Mouse (Mus musculus) forebrain, embryonic 15.5 days (tissue): ENCODE data around the gene Zc2hc1c. TPM values are rescaled to one million over a fixed set of nuclear protein-coding genes. Genes with fewer than 3 reads are reported as not detected.
"Not testable (repeated sequence)": the region's sequence is repeated elsewhere in the genome, so short reads cannot be mapped to it uniquely, and the experiment has no call there.

ENCODE experiments used
- ATAC-seq: fragments of 200-750 bp; cut with Nextera tagmentation; replicated peaks from 2 replicates; pipeline ENCODE4 v1.8.0; 2017; ENCODE audit warnings: mild to moderate bottlenecking, moderate TSS enrichment, moderate library complexity
- H3K27ac ChIP-seq: fragments of 300-500 bp; sonication (generic); replicated peaks from 2 replicates; pipeline ENCODE4 v1.5.1; 2015; ENCODE audit warnings: mild to moderate bottlenecking, inconsistent platforms
- H3K27me3 ChIP-seq: fragments of 300-500 bp; sonication (generic); 2 replicates; pipeline ENCODE4 v1.6.1; 2015; ENCODE audit warnings: inconsistent platforms
- H3K36me3 ChIP-seq: fragments of 300-500 bp; sonication (generic); 2 replicates; pipeline ENCODE4 v1.6.1; 2015; ENCODE audit warnings: mild to moderate bottlenecking, inconsistent platforms
- H3K4me1 ChIP-seq: fragments of 300-500 bp; sonication (generic); 2 replicates; pipeline ENCODE4 v1.6.1; 2015; ENCODE audit warnings: inconsistent platforms
- H3K4me2 ChIP-seq: fragments of 300-500 bp; sonication (generic); replicated peaks from 2 replicates; pipeline ENCODE4 v1.6.1; 2015; ENCODE audit warnings: mild to moderate bottlenecking, inconsistent platforms
- H3K4me3 ChIP-seq: fragments of 300-500 bp; sonication (generic); 2 replicates; pipeline ENCODE4 v1.5.1; 2015; ENCODE audit warnings: mild to moderate bottlenecking, inconsistent platforms
- H3K9ac ChIP-seq: fragments of 300-500 bp; sonication (generic); replicated peaks from 2 replicates; pipeline ENCODE4 v1.6.1; 2015; ENCODE audit warnings: mild to moderate bottlenecking, inconsistent platforms
- H3K9me3 ChIP-seq: fragments of 300-500 bp; sonication (generic); 2 replicates; pipeline ENCODE4 v1.6.1; 2016; ENCODE audit warnings: inconsistent platforms
- WGBS: fragments of 180-500 bp; shearing (Covaris S2); methylation state at CpG from one replicate; pipeline ENCODE4 v1.1.7; 2015; ENCODE audit warnings: mixed read lengths; 5-methylcytosine and 5-hydroxymethylcytosine counted together
- polyA plus RNA-seq: library from polyadenylated mRNA; unstranded; fragments of >200 nt; fragmentation: Nextera tagmentation; extraction: Ambion mirVana; gene quantifications from 2 replicates; pipeline ENCODE4 v1.2.1, GENCODE M21; 2015

Zc2hc1c gene
- polyA plus RNA-seq, 1 experiment from 2014 or later: 1.1 TPM

GRCm38 (mm10) chr12:85271843-85272206 is 16.6 kb upstream of the Zc2hc1c start:
- Histone ChIP-seq H3K4me3 (no peak overlapping the region), H3K36me3 (no peaks in the 10 kb centered on the region), H3K9ac (no peak overlapping the region), H3K27ac (no peak overlapping the region), H3K9me3 (no peaks in the 10 kb centered on the region), H3K27me3 (no peaks in the 10 kb centered on the region), H3K4me2 (no peak overlapping the region), H3K4me1 (peaks cover 10% of the 10 kb centered on the region)
- WGBS: 81% methylated on average over 4 of the region's 4 CpGs
- ATAC-seq: no peak

GRCm38 (mm10) chr12:85273508-85273907 is 14.9 kb upstream of the Zc2hc1c start:
- Histone ChIP-seq H3K4me3 (no peak overlapping the region), H3K9me3 (no peaks in the 10 kb centered on the region), H3K4me1 (peaks cover 10% of the 10 kb centered on the region), H3K27ac (no peak overlapping the region), H3K36me3 (no peaks in the 10 kb centered on the region), H3K9ac (no peak overlapping the region), H3K27me3 (no peaks in the 10 kb centered on the region), H3K4me2 (no peak overlapping the region)
- whole genome bisulfite sequencing: 87% methylated on average over 10 of the region's 10 CpGs
- ATAC-seq: no peak

DNA sequence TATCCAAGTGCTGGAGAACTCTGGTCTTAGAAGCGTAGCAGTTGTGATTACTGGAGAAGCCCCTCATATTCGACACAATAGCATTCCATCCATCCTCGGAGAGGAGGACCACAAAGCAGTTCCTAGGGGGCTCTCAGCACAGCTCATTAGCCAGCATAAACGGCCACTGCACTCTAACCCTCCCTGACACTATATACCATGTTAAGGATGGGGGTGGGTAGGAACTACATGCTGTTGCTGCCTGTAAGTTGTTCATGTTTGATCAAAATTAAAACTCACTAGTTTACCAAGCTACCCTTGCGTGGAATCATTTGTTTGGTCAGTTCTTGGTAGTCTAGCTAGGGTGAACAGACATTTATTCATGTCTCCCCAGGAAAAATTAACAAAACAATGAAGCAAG is 12.1 kb upstream of the Zc2hc1c start:
- WGBS: 56% methylated on average over 5 of the region's 5 CpGs
- ATAC-seq: no peak

GRCm38 (mm10) chr12:85278919-85279318 is 9.5 kb upstream of the Zc2hc1c start:
- Histone ChIP-seq H3K4me2 (no peak overlapping the region), H3K27me3 (no peaks in the 10 kb centered on the region), H3K9me3 (no peaks in the 10 kb centered on the region), H3K36me3 (no peaks in the 10 kb centered on the region), H3K27ac (no peak overlapping the region), H3K4me1 (peaks cover 14% of the 10 kb centered on the region), H3K4me3 (no peak overlapping the region), H3K9ac (no peak overlapping the region)
- 94% methylated on average over 10 of the region's 10 CpGs for WGBS
- no peak for ATAC-seq

More for the DNA sequence above, 12.1 kb upstream of the Zc2hc1c start:
- Histone ChIP-seq H3K27ac (no peak overlapping the region), H3K4me3 (no peak overlapping the region), H3K9ac (no peak overlapping the region), H3K36me3 (no peaks in the 10 kb centered on the region), H3K9me3 (no peaks in the 10 kb centered on the region), H3K4me2 (no peak overlapping the region), H3K4me1 (peaks cover 13% of the 10 kb centered on the region), H3K27me3 (no peaks in the 10 kb centered on the region)

DNA sequence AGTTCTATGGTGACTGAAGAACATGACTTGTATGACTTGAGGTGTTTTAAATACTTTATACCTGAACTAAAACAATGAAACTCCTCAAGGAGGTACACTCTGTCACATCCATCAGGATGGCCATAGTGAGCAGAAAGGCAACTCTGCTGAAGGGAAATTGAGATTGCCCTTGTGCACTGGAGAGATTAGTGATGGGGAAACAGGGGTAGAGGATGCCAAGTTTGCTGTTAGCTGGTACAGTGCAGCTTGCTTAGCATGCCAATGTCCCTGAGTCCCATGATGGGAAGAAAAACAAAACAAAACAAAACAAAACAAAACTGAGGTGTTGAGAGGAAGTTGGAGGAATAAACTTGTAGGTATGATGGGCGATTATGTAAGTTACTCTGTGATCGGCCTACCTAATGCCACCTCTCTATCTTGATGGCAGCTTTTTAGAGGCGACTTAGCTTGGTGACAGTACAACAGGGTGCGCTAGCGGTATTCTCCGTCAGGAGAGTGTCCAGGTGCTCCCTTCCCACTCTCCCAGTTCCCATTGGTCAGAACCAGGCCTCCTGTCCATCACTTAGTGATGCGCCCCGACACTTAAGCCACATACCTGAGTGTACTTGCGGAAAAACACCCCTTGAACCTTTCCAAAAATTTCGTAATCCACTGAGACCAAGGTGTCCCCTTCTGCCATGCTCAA is 8.9 kb upstream of the Zc2hc1c start:
- Histone ChIP-seq H3K4me2 (peak overlapping the region; percentile 82), H3K4me3 (peak overlapping the region; percentile 78), H3K36me3 (no peaks in the 10 kb centered on the region), H3K27me3 (no peaks in the 10 kb centered on the region), H3K9me3 (no peaks in the 10 kb centered on the region), H3K27ac (peak overlapping the region; percentile 76; the same call in 1 of the 2 replicates), H3K9ac (peak overlapping the region; percentile 85), H3K4me1 (peaks cover 14% of the 10 kb centered on the region)
- ATAC-seq: peak; percentile 49
- WGBS: 6% methylated on average over 10 of the region's 10 CpGs

- WGBS: under 1% methylated on average over 31 of the region's 31 CpGs
- Histone ChIP-seq H3K4me3 (peak overlapping the region; percentile 78), H3K9me3 (no peaks in the 10 kb centered on the region), H3K4me2 (peak overlapping the region; percentile 82), H3K9ac (peak overlapping the region; percentile 85), H3K27ac (peak overlapping the region; percentile 76), H3K4me1 (peaks cover 14% of the 10 kb centered on the region), H3K27me3 (no peaks in the 10 kb centered on the region), H3K36me3 (no peaks in the 10 kb centered on the region)
- peak; percentile 98 for ATAC-seq
Observed at GRCm38 (mm10) chr12:85280105-85280844, 8.1 kb upstream of the Zc2hc1c start.

GRCm38 (mm10) chr12:85280845-85281651 is 7.3 kb upstream of the Zc2hc1c start:
- H3K4me3 ChIP-seq: peak overlapping the region; percentile 78
- H3K27me3 ChIP-seq: no peaks in the 10 kb centered on the region
- H3K27ac ChIP-seq: no peak overlapping the region
- 35% methylated on average over 12 of the region's 12 CpGs for WGBS
- H3K4me2 ChIP-seq: peak overlapping the region; percentile 82
- no peak overlapping the region for H3K9ac ChIP-seq
- no peaks in the 10 kb centered on the region for H3K36me3 ChIP-seq
- ATAC-seq: no peak
- H3K4me1 ChIP-seq: peaks cover 14% of the 10 kb centered on the region
- no peaks in the 10 kb centered on the region for H3K9me3 ChIP-seq

DNA sequence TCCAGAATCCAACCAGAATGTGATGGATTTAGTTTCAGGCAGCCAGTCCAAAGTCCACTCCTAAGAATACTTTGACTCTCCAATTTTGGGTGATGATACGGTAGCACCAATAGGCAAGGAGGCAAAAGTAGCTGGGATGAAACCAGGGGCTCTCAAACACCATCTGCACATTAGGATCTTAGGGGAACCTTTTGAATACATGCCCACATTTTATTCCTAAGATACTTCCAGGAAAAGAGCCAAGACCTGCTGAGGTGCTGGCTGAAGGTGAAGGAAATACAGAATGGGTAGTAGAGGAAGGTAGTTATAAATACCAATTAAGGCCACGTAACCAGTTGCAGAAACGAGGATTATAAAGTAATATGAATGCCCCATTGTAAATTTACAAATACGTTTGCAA is 6.6 kb upstream of the Zc2hc1c start:
- H3K27ac ChIP-seq, H3K36me3 ChIP-seq, H3K27me3 ChIP-seq, H3K9me3 ChIP-seq, ATAC-seq, H3K9ac ChIP-seq, H3K4me3 ChIP-seq, H3K4me2 ChIP-seq: not testable (repeated sequence)
- peaks cover 14% of the 10 kb centered on the region for H3K4me1 ChIP-seq
- 55% methylated on average over 2 of the region's 4 CpGs for WGBS

- ATAC-seq: no peak
- Histone ChIP-seq H3K9ac (no peak overlapping the region), H3K4me3 (no peak overlapping the region), H3K27ac (no peak overlapping the region), H3K4me2 (no peak overlapping the region), H3K36me3 (no peaks in the 10 kb centered on the region), H3K27me3 (no peaks in the 10 kb centered on the region), H3K9me3 (no peaks in the 10 kb centered on the region), H3K4me1 (peaks cover 27% of the 10 kb centered on the region)
- 72% methylated on average over 8 of the region's 8 CpGs for WGBS
Observed at GRCm38 (mm10) chr12:85284331-85284730, 4.1 kb upstream of the Zc2hc1c start.

DNA sequence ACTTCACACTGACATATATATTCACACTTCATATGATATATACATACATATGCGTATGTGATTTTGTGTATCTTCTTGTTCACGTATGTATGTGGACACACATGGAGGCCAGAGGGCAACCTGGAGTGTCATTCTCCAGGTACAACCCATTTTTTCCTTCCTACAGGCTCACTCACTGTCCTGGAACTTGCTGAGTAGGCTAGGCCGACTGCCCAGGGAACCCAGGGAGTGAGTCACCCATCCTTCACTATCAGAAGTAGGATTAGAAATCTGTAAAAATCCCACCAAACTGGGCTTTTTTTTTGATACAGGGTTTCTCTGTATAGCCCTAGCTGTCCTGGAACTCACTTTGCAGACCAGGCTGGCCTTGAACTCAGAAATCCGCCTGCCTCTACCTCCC is 3.4 kb upstream of the Zc2hc1c start:
- 91% methylated on average over 4 of the region's 4 CpGs for WGBS
- H3K36me3 ChIP-seq: no peaks in the 10 kb centered on the region
- H3K27ac ChIP-seq: no peak overlapping the region

GRCm38 (mm10) chr12:85286941-85287340 is 1.4 kb upstream of the Zc2hc1c start:
- Histone ChIP-seq H3K36me3 (no peaks in the 10 kb centered on the region), H3K4me1 (peaks cover 15% of the 10 kb centered on the region), H3K4me3 (no peak overlapping the region), H3K9ac (no peak overlapping the region), H3K27me3 (no peaks in the 10 kb centered on the region), H3K27ac (no peak overlapping the region), H3K9me3 (no peaks in the 10 kb centered on the region), H3K4me2 (no peak overlapping the region)
- ATAC-seq: no peak
- 42% methylated on average over 4 of the region's 5 CpGs for WGBS

More for the DNA sequence above, 3.4 kb upstream of the Zc2hc1c start:
- H3K4me3 ChIP-seq: no peak overlapping the region
- ATAC-seq: no peak
- H3K4me1 ChIP-seq: peaks cover 23% of the 10 kb centered on the region
- H3K9me3 ChIP-seq: no peaks in the 10 kb centered on the region
- H3K27me3 ChIP-seq: no peaks in the 10 kb centered on the region
- no peak overlapping the region for H3K9ac ChIP-seq
- H3K4me2 ChIP-seq: no peak overlapping the region
